8 mouse cellular contexts compared by ENCODE assay signal in the genomic region with DNA sequence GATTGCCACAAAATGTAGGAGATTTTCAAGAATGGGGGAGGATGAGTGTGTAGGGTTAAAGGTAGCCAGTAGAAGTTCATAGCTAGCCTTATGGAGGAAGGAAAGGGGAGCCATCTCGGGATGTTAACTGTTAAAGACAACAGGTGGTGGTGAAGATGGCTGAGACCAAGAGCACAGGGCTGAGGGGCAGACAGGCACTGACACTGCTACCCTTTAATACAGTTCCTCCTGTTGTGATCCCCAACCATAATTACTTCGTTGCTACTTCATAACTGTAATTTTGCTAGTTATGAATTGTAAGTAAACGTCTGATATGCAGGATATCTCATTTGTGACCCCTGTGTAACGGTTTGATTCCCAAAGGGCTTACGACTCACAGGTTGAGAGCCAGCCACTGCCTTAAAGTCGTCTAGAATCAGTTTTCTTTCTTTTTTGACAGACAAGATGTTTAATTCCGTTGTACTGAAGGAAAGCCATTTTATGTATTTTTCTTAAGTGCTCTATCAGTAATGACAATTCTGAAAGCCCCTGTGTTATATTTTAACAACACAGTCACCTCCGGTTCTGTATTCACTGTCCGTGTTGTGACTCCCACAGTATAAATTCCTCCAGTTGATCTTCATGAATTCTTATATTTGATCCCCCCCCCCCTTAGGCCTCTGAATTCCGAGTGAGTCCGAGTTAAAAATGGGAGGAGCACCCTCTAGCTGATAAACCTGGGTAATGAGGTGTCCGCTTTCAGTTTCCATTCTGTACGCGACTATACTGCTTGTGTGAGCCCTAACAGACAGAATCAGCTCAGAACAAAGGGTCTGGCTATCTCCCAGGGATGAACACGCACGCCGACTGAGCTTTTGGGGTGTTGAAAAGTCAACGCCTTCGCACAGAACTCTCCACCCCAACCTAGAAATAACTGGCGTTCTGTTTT. TPM values are rescaled to one million over a fixed set of nuclear protein-coding genes. Genes with fewer than 3 reads are reported as not detected.
A peak's percentile ranks its signal among the peaks of the same experiment; 100 is the strongest.
DNase-seq lines count a peak whose midpoint lies in the region; ATAC-seq and TF ChIP-seq lines count a peak whose summit lies in the region.

No protein-coding gene starts in this region.

- TF ChIP-seq CTCF in E14TG2a.4 (conservative IDR thresholded peaks at IDR 0.05; ENCODE audit: low read length) = no peak

- intact Hi-C loops in heart, postnatal 10 days (cut with DNase I) = loop anchor here (5.0 kb wide), 1 partner anchor 82 kb away; the partner anchor contains the start of gene Snx15

- peak; percentile 25; the same call in 1 of the 2 replicates for ATAC-seq in heart, embryonic 14.5 days (ENCODE audit: insufficient number of reproducible peaks, insufficient read depth, low FRiP score, low read depth)
- no peak for ATAC-seq in limb, embryonic 15.5 days (ENCODE audit: insufficient number of reproducible peaks, low FRiP score, low TSS enrichment, low read depth)
- ATAC-seq in neural tube, embryonic 15.5 days (ENCODE audit: low FRiP score) = peak; percentile 50

- peaks cover 6 to 19% of the 10 kb centered on the region in 2 experiments; a peak in 3 of 4 replicates for H3K4me1 ChIP-seq in heart, embryonic 14.5 days (ENCODE audit: control insufficient read depth in 2 of 2, insufficient read depth in 2 of 2, low read length in 2 of 2)
- peaks cover 50% of the 10 kb centered on the region for H3K4me1 ChIP-seq in E14TG2a.4 (replicated peaks; ENCODE audit: low read depth, low read length)
- peaks cover 45% of the 10 kb centered on the region for H3K4me1 ChIP-seq in erythroblast, embryonic 14.5 days (ENCODE audit: control insufficient read depth)
- peaks cover 23% of the 10 kb centered on the region for H3K4me1 ChIP-seq in limb, embryonic 15.5 days
- peaks cover 31% of the 10 kb centered on the region for H3K4me1 ChIP-seq in neural tube, embryonic 15.5 days

- peak overlapping the region; percentile 88 to 90 for H3K4me3 ChIP-seq in heart, embryonic 14.5 days (ENCODE audit: control insufficient read depth in 1 of 2, insufficient read depth in 1 of 2, low read depth in 1 of 2, low read length in 2 of 2)
- H3K4me3 ChIP-seq in E14TG2a.4 (replicated peaks; ENCODE audit: low read length) = peak overlapping the region; percentile 96
- H3K4me3 ChIP-seq in erythroblast, embryonic 14.5 days (replicated peaks) = peak overlapping the region; percentile 95
- peak overlapping the region; percentile 97 for H3K4me3 ChIP-seq in limb, embryonic 15.5 days
- peak overlapping the region; percentile 91 for H3K4me3 ChIP-seq in neural tube, embryonic 15.5 days (replicated peaks)

- 14% methylated on average over 20 of the region's 20 CpGs for WGBS in heart, embryonic 14.5 days
- WGBS in limb, embryonic 15.5 days = 15% methylated on average over 20 of the region's 20 CpGs
- WGBS in neural tube, embryonic 15.5 days = 13% methylated on average over 20 of the region's 20 CpGs

- peaks cover 26% of the 10 kb centered on the region for H3K36me3 ChIP-seq in heart, embryonic 14.5 days (ENCODE audit: control insufficient read depth, insufficient read depth, low read length)
- H3K36me3 ChIP-seq in E14TG2a.4 (ENCODE audit: insufficient read depth, low read length) = peaks cover 31% of the 10 kb centered on the region
- peaks cover 40% of the 10 kb centered on the region for H3K36me3 ChIP-seq in erythroblast, embryonic 14.5 days (ENCODE audit: control insufficient read depth)
- peaks cover 30% of the 10 kb centered on the region for H3K36me3 ChIP-seq in limb, embryonic 15.5 days
- peaks cover 24% of the 10 kb centered on the region for H3K36me3 ChIP-seq in neural tube, embryonic 15.5 days

- H3K9ac ChIP-seq in heart, embryonic 14.5 days (ENCODE audit: low read length) = peak overlapping the region; percentile 91
- H3K9ac ChIP-seq in limb, embryonic 15.5 days = peak overlapping the region; percentile 82
- peak overlapping the region; percentile 90 for H3K9ac ChIP-seq in neural tube, embryonic 15.5 days (replicated peaks)

- H3K27ac ChIP-seq in heart, embryonic 14.5 days (replicated peaks in 1 of 2; ENCODE audit: control insufficient read depth in 1 of 2, insufficient read depth in 1 of 2, low read depth in 2 of 2, low read length in 2 of 2) = peak overlapping the region; percentile 89 to 99
- peak overlapping the region; percentile 99 for H3K27ac ChIP-seq in limb, embryonic 15.5 days
- H3K27ac ChIP-seq in neural tube, embryonic 15.5 days (replicated peaks) = peak overlapping the region; percentile 100

- H3K4me2 ChIP-seq in heart, embryonic 14.5 days (ENCODE audit: low read length) = peak overlapping the region; percentile 89
- H3K4me2 ChIP-seq in limb, embryonic 15.5 days = peak overlapping the region; percentile 81
- peak overlapping the region; percentile 83 for H3K4me2 ChIP-seq in neural tube, embryonic 15.5 days

- DNase-seq in heart, postnatal 10 days = no peak
- no peak for DNase-seq in adrenal gland, adult 8-10 months
- no peak for DNase-seq in gastrocnemius, postnatal 25 days

- no peaks in the 10 kb centered on the region for H3K9me3 ChIP-seq in heart, embryonic 14.5 days (ENCODE audit: control insufficient read depth, low read length)
- no peaks in the 10 kb centered on the region for H3K9me3 ChIP-seq in E14TG2a.4 (ENCODE audit: low read length)
- no peaks in the 10 kb centered on the region for H3K9me3 ChIP-seq in erythroblast, embryonic 14.5 days (ENCODE audit: control insufficient read depth, low read length)
- no peaks in the 10 kb centered on the region for H3K9me3 ChIP-seq in limb, embryonic 15.5 days
- H3K9me3 ChIP-seq in neural tube, embryonic 15.5 days (replicated peaks) = no peaks in the 10 kb centered on the region

- H3K27me3 ChIP-seq in heart, embryonic 14.5 days (ENCODE audit: control insufficient read depth, insufficient read depth, low read length) = no peaks in the 10 kb centered on the region
- H3K27me3 ChIP-seq in E14TG2a.4 (ENCODE audit: insufficient read depth, low read length) = no peaks in the 10 kb centered on the region
- H3K27me3 ChIP-seq in erythroblast, embryonic 14.5 days (ENCODE audit: control insufficient read depth) = no peaks in the 10 kb centered on the region
- H3K27me3 ChIP-seq in limb, embryonic 15.5 days = no peaks in the 10 kb centered on the region
- no peaks in the 10 kb centered on the region for H3K27me3 ChIP-seq in neural tube, embryonic 15.5 days (replicated peaks)

RNA-seq across cellular contexts. Expression of gene Syvn1, which starts 0.7 kb away (rescaled TPM):
- 14.8 and 16.0 TPM in 2 replicates for polyA plus RNA-seq in heart, embryonic 14.5 days (2014; fragmentation: Nextera tagmentation; extraction: Ambion mirVana)
- 10 to 100 TPM; 19.5 TPM for total RNA-seq in heart, postnatal 10 days (2021)
- polyA plus RNA-seq in erythroblast, embryonic 14.5 days (2012) = 9.5 and 10.2 TPM in 2 replicates
- 34.1 and 34.5 TPM in 2 replicates for polyA plus RNA-seq in limb, embryonic 15.5 days (2015; fragmentation: Nextera tagmentation; extraction: Ambion mirVana)
- polyA plus RNA-seq in neural tube, embryonic 15.5 days (2015; fragmentation: Nextera tagmentation; extraction: Ambion mirVana) = 31.4 and 34.3 TPM in 2 replicates
- 10 to 100 TPM; 59.6 to 78.9 (median 62.2) TPM for total RNA-seq in adrenal gland, adult 8-10 months (2022)
- total RNA-seq in gastrocnemius, postnatal 25 days (2021) = 10 to 100 TPM; 15.2 to 16.2 TPM

RNA-seq across cellular contexts. Expression of gene Mrpl49, which starts 12.0 kb away (rescaled TPM):
- polyA plus RNA-seq in heart, embryonic 14.5 days (2014; fragmentation: Nextera tagmentation; extraction: Ambion mirVana) = 64.5 and 69.4 TPM in 2 replicates
- total RNA-seq in heart, postnatal 10 days (2021) = 10 to 100 TPM; 41.7 to 46.7 TPM
- 4.9 and 6.3 TPM in 2 replicates for polyA plus RNA-seq in erythroblast, embryonic 14.5 days (2012)
- 66.8 and 67.5 TPM in 2 replicates for polyA plus RNA-seq in limb, embryonic 15.5 days (2015; fragmentation: Nextera tagmentation; extraction: Ambion mirVana)
- 60.1 and 66.9 TPM in 2 replicates for polyA plus RNA-seq in neural tube, embryonic 15.5 days (2015; fragmentation: Nextera tagmentation; extraction: Ambion mirVana)
- 10 to 100 TPM; 52.0 to 61.8 (median 59.6) TPM for total RNA-seq in adrenal gland, adult 8-10 months (2022)
- total RNA-seq in gastrocnemius, postnatal 25 days (2021) = 10 to 100 TPM; 27.2 to 29.2 TPM

RNA-seq across cellular contexts. Expression of gene Fau, which starts 12.0 kb away (rescaled TPM):
- 562 and 618 TPM in 2 replicates for polyA plus RNA-seq in heart, embryonic 14.5 days (2014; fragmentation: Nextera tagmentation; extraction: Ambion mirVana)
- 100 to 1,000 TPM; 738 to 768 TPM for total RNA-seq in heart, postnatal 10 days (2021)
- 521 and 530 TPM in 2 replicates for polyA plus RNA-seq in erythroblast, embryonic 14.5 days (2012)
- 723 and 835 TPM in 2 replicates for polyA plus RNA-seq in limb, embryonic 15.5 days (2015; fragmentation: Nextera tagmentation; extraction: Ambion mirVana)
- polyA plus RNA-seq in neural tube, embryonic 15.5 days (2015; fragmentation: Nextera tagmentation; extraction: Ambion mirVana) = 522 and 591 TPM in 2 replicates
- 1,000 to 10,000 TPM; 1,027 to 1,106 (median 1,086) TPM for total RNA-seq in adrenal gland, adult 8-10 months (2022)
- 100 to 1,000 TPM; 317 to 352 TPM for total RNA-seq in gastrocnemius, postnatal 25 days (2021)

RNA-seq across cellular contexts. Expression of gene Znhit2, which starts 15.4 kb away (rescaled TPM):
- polyA plus RNA-seq in heart, embryonic 14.5 days (2014; fragmentation: Nextera tagmentation; extraction: Ambion mirVana) = 25.5 and 25.6 TPM in 2 replicates
- 10 to 100 TPM; 13.6 to 13.9 TPM for total RNA-seq in heart, postnatal 10 days (2021)
- 8.6 and 9.3 TPM in 2 replicates for polyA plus RNA-seq in erythroblast, embryonic 14.5 days (2012)
- polyA plus RNA-seq in limb, embryonic 15.5 days (2015; fragmentation: Nextera tagmentation; extraction: Ambion mirVana) = 33.0 and 33.6 TPM in 2 replicates
- polyA plus RNA-seq in neural tube, embryonic 15.5 days (2015; fragmentation: Nextera tagmentation; extraction: Ambion mirVana) = 30.4 and 31.2 TPM in 2 replicates
- 10 to 100 TPM; 31.6 to 43.1 (median 34.6) TPM for total RNA-seq in adrenal gland, adult 8-10 months (2022)
- total RNA-seq in gastrocnemius, postnatal 25 days (2021) = 1 to 10 TPM; 6.8 to 7.7 TPM

RNA-seq across cellular contexts. Expression of gene Tm7sf2, which starts 22.5 kb away (rescaled TPM):
- polyA plus RNA-seq in heart, embryonic 14.5 days (2014; fragmentation: Nextera tagmentation; extraction: Ambion mirVana) = 6.7 and 7.6 TPM in 2 replicates
- total RNA-seq in heart, postnatal 10 days (2021) = 1 to 10 TPM; 2.7 to 2.9 TPM
- 0.31 and 1.4 TPM in 2 replicates for polyA plus RNA-seq in erythroblast, embryonic 14.5 days (2012)
- polyA plus RNA-seq in limb, embryonic 15.5 days (2015; fragmentation: Nextera tagmentation; extraction: Ambion mirVana) = 19.0 and 28.8 TPM in 2 replicates
- polyA plus RNA-seq in neural tube, embryonic 15.5 days (2015; fragmentation: Nextera tagmentation; extraction: Ambion mirVana) = 51.2 and 61.6 TPM in 2 replicates
- total RNA-seq in adrenal gland, adult 8-10 months (2022) = 10 to 100 TPM; 24.9 to 36.1 (median 27.2) TPM
- 1 to 10 TPM; 4.2 to 6.9 TPM for total RNA-seq in gastrocnemius, postnatal 25 days (2021)
